Mouse (Mus musculus) left cerebral cortex, adult 9 months (tissue): ENCODE measurements around the gene Tmem161a.

Experiments used
- DNase-seq, 2 experiments: peaks; one replicate each; pipeline ENCODE4 v3.0.0; 2022; ENCODE audit warnings: low spot score in 2 of 2

Tmem161a gene

DNA sequence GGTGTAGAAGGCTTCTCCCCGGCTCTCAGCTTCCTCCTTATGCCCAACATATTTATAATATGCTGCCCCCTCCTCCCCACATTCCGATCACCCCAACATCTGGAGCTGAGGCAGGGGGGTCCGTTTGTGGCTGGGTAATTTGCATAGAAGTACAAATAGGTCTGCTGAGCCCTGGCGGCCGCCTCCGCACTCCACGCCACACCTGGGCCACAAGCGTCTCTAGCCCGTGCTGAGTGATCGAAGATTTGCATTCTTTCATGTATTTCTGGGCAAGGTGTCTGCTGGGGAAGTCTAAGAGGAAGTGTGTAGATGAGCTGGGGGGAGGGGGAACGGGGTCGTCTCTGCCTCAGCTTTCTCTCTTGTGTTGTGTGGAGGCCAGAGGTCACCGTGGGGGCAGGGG lies 12.1 kb upstream of the Tmem161a start:
- no peak for DNase-seq

DNA sequence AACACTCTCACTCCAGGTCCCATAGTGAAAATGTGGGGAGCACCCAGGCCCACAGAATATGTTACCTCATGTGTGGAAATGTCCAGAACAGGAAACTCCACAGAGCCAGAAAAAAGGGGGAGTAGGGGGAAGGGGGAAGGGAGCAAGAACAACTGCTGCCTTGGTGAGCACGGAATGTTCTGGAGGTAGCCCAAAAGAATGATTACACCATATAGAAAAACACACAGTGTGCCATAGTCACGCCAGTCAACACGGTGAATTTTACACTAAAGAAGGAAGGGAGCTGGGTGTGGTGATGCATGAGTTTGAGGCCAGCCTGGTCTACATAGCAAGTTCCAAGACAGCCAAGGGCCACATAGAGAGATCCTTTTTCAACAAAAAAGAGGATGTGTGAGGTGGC lies 8.8 kb upstream of the Tmem161a start:
- no peak for DNase-seq

DNA sequence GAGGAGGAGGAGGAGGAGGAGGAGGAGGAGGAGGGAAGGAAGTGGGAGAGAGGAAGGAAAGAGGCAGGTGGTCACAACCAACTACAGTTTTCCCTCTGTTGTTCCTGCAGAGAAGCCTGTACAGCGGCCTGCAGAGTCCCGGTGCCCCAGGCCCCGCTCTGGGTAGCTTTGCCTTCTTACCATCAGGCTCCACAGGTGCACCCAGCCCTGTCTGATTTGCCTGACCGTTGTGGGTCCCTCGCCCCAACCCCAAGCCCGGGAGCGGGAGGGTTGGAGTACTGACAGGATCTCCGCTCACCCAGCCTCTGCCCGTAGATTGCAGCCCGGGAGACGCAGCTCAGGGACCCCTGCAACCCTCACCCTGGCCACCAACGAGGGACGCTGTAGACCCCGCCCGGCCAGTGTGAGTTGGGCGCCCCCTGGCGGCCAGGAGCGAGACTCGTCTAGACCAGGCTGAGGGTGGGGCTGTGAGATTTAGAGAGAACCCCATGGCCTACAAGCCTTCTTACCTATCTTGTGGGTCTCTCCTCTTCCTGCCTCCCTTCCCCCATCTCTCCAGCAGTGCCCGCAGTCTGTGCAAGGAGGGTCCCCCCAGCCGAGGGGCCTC lies 5.5 kb upstream of the Tmem161a start:
- peak in 1 of 2 experiments; percentile 45 for DNase-seq

DNA sequence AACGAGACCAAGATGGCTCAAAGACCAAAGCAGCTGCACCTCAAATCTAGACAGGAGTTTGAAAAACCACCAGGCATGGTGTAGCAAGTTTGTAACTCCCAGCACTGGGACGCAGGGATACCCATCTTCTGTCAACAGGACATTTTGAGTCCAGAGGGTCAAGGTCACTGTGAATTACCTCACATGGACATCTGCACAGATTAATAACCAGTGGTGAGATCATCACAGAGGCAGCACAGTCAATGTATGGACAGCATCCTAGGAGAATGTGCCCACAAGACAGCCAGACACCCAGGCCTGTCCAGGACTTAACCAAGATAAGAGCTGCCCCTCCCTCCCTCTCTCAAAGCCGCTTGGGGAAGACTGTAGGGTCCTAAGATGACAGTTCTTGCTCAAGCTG lies 2.0 kb upstream of the Tmem161a start:
- no peak for DNase-seq

DNA sequence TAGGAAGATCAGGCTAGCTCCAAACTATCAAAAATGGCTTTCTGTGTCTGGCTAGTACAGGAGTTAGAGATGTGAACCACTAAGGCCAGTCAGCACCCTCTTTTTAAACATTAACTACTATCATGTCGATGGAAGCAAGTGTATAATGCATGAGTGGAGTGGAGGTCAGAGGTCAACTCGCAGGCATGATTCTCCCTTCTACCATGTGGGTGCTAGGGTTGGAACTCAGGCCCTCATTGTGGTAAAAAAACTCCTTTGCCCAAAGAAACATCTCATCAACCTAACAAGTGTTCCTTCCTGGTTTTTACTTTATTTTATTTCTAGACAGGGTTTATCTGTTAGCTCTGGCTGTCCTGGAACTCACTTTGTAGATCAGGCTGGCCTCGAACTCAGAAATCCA lies 1.4 kb upstream of the Tmem161a start:
- no peak for DNase-seq

DNA sequence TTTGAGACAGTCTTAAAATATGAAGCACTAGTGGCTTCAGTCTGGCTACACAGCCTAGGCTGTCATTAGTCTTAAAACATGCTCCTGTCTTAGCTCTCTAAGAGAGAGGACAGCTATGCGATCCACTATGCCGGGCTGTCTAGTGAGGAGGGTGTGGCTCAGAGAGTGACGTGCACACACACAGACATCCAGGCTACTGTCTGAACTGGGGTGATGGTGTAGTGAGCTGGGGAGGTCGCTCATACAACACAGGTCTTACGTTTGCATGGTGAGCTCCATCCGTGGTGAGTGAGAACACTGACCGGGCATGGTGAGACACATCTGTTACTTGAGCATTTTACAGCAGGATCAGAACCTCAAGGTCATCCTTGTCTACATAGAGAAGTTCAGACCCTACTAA lies 916 bp upstream of the Tmem161a start:
- no peak for DNase-seq

DNA sequence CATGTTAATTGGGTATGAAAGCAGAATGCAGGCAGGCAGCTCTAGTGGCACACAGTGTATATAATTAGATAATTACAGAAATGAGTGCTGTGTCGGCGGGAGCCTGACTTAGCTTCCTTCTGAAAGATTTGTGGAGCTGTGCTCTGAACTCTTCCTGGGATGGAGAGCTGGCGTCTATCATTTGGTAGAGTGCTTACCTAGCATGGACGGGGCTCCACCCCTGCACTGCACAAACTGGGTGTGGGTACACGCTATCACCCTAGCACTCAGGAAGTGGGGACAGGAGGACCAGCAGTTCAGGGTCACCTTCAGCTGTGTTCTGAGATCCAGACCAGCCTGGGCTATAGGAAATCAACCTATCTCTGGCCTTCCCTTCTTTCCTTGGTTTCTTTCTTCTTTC lies 1.2 kb downstream of the Tmem161a start:
- DNase-seq: no peak

DNA sequence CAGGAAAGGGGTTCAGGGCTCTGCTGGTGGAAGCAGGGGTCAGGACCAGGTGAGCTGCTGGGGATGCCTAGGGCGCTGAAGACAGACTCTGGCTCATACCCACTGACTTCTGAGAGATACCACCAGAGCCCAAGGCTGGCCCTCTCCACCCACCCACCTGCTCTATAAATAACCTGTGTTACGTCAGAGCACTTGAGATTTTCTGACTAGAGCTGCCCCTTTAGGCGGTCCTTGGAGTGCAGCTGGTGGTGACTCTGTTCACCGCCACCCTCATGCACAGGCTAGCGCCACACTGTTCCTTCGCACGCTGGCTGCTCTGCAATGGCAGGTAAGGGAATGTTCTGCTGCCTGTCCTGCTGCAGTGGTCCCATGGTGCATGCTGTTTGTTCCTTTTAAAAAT lies 1.9 kb downstream of the Tmem161a start:
- no peak for DNase-seq

DNA sequence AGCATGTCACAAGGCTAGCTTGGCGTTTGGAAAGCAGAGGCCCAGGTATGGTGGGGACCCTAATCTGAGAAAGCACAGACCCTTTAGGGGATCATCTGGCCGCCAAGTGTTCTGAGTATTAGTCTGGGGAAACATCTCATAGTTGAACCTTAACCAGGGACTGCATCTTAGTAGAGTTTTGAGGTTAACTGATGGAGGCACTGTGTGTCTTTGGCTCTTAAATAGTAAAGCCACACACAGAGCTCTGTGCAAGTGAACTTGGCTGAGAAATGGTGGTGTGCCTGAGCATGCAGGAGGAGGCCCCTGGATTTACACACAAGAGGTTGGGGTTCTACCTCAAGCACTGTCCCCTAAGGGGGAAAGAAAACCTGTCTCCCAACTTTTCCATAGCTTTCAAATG lies 6.1 kb downstream of the Tmem161a start:
- no peak for DNase-seq

DNA sequence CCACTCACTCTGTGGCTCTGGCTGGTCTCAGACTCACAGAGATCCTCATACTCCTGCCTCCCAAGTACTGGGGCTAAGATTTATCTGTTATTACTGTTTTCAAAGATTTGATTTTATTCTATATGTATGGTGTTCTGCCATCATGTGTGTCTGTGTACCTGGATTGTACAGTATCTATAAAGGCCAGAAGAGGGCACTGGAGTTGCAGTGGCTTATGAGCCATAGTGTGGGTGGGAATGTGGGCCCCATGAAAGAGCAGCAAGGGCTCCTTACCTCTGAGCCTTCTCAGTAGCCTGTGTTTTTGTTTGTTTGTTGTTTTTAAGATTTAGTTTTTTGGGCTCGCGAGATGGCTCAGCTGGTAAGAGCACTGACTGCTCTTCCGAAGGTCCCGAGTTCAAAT lies 6.9 kb downstream of the Tmem161a start:
- no peak for DNase-seq

DNA sequence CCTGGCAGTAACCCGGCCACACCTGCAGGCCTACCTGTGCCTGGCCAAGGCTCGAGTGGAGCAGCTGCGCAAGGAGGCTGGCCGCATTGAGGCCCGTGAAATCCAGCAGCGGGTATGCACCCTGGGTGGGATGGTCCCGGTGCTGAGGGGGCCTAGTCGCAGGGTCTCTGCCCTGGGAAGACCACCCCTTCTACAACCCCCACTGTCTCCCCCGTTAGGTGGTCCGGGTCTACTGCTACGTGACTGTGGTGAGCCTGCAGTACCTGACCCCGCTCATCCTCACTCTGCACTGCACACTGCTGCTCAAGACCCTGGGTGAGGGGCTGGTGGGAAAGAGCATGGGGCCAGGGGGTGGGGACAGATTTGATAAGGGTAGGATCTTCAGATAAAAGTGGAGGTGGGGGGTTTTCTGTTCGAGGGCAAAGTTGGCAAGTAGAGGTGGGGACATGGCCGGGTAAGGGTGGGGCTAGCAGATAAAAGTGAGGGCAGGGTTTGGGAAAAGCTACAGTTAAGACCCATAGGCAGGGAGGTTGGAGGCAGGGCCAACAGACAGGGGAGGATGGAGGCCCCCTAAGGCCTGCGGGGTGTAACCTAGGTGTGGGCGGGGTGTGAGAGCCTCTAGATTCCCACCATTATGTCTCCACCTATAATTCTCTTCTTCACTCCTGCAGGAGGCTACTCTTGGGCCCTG lies 9.2 kb downstream of the Tmem161a start:
- no peak for DNase-seq

DNA sequence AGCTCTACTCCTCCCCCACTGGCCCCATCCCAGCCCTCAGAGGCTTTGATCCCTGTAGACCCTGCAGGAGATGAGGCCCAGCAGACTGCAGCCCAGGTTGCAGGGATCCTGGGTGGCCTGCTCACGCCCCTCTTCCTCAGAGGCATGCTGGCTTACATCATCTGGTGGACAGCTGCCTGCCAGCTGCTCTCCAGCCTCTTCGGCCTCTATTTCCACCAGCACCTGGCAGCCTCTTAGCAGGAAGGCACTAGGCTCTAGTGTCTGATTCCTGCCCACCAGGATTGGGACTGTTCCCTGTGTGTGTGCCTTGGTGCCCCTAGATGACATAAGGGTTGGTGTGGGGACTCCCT lies 9.7 kb downstream of the Tmem161a start:
- DNase-seq: no peak

DNA sequence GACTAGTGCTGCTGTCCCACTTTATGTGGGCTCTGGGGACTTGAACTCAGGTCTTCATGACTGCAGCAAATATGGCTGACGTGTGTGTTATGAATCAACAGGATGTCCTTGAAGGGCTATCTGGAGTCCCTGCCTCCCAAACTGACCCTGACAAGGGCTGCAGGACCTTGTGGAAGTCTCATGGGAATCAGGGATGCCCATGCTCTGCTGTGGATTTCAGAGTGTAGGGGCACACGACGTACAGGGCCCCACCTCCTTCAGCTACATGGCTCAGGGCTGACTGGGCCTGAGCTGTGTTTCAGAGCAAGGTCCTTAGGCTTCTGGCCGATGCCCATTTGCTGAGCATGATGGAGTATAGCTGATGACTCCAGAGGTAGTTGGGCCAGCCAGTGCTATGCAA lies 11.0 kb downstream of the Tmem161a start:
- DNase-seq: no peak

DNA sequence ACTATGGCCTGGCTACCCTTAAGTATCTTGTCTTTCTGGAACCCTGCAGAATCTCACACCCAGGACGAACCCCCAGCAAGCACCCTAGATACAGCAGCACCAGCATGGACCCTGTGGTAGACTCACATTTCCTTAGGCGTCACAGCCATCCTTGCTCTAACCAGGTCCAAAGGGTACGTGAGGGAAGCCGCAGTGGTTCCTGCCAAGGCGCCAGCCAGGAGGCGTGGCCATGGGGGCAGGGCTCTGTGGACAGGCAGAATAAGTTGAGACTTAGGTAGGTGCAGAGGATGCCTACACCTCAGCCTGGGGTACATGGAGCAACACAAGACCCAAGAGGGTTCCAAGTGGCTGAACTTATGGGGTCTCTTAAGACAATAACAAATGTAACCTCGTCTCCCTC lies 16.6 kb downstream of the Tmem161a start:
- no peak for DNase-seq

DNA sequence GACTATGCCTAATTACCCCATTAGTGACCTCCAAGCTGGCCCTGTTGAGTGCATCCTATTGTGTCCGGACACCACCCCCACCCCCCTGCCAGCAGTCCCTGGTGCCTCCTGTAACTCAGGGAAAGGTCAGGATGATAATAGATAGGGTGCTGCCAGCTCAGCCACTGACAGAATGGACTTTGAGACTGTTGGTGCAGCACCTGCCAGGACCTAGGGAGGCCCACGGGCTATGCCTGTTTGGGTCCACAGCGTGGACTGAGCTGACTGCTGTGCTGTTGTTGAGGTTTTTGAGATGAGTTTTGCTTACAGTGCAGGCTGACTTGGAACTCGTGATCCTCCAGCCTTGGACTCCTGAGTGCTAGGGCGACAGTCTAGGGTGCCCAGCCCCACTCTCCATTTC lies 21.1 kb downstream of the Tmem161a start:
- DNase-seq: no peak

DNA sequence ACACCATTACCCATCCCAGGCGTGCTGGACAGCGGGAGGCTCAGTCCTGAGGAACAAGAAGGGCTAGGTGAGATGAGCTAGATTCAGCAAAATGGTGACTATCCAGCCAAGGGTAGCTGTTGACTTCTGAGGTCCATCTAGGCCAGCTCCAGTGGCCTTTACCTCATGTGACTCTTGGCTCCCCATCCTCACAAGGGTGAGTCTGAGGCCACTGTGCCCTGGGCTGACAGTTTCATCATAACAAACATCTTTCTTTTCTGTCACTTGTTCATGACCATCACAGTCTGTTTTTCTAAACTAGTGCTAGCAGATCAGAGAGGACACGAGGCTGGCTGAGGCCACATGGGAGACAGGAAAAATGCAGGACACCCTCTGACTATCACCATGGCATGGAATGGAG lies 22.0 kb downstream of the Tmem161a start:
- DNase-seq: no peak

DNA sequence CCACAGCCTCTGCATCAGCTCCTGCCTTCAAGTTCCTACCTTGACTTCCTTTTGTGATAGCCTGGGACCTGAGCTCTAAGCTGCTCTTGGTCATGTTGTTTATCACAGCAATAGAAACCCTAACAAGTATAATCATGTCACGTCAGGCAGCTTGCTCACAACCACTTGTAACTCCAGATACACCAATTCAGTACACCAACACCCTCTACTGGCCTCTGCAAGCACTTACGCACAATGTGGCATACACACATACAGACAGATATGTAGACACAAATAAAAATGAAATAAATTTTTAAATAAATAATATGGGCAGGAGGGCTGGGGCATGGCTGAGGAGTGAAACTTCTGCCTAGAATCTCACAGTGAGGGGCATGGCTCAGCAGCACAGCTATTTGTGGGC lies 23.6 kb downstream of the Tmem161a start:
- no peak for DNase-seq

DNA sequence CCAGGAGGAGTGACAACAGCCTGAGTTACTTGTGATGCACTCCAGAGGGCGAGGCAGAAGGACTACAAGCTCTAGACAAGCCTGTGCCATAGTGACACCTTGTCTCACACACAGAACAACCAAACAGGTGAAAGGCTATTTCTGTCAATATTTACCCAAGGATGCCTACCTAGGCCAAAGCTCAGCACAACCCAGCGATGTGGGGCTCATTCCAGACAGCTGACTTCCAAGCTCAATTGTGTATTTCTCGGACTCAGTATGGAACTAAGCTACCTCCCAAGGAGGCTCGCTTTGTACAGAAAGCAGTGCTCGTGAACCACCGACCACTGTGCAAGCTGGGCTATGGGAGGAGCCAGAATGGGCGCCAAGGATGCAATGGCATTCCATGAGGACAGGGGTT lies 25.4 kb downstream of the Tmem161a start:
- no peak for DNase-seq

DNA sequence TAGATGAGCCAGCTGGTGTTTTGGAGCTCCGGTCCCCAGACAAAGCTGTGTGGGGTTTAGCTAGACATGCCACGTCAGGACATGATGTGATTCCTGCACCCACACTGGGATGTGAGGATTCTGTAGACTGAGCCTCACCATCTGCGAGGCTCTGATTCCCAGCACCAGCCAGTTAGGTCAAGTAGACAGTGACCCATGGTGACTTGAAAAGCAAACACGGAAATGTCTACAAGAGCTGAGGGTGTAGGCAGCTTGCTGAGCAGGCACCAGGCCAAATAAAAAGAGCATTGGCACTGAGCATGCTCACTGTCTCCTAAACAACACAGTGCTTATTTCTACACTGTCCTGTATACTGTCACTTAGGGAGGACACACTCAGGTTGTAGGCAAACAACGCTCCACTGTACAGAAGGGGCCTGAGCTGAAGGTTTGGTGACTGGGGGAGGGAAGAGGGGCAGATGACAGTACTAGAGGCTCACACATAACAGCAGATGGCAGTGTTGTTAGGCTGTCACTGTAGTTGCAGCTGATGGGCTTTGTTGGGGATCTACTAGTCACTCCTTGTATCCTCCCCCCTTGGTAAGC lies 28.0 kb downstream of the Tmem161a start:
- DNase-seq: peak; percentile 25 to 61

DNA sequence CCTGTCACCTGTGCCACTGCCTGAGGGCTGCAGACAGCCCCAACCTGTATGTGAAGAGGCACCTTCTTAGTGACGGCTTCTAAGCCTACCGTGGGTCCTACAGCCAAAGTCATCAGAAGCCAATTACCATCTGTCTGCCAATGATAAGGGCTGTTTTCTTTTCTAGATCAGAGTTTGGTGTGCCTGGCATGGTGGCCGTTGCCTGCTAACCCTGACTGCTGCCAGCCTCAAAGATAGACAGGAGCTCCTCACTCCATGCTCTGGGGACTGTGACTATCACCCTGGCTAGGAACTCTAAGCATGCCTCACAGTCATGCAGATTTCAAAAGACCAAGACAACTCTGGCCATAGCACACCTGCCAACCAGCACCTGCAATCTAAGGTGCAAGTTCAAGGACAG lies 29.3 kb downstream of the Tmem161a start:
- no peak for DNase-seq

DNA sequence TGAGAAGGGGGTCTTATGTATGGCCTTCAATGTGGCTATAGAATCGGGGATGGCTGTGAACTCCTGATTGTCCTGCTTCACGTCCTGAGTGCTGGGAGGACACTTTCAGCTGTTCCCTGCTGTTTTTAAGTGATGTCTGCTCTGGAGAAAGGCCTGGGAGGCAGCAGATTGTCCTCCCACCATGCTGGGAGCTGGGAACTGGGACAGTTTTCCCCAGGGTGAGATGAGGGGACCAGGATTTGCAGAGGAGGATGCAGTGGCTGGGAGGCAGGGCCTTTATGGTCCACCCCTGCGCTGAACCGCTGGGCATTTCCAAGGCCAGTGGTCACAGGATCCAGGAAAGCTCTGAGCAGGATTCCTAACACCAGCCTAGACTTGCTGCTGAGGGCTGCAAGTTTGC lies 30.9 kb downstream of the Tmem161a start:
- DNase-seq: no peak

DNA sequence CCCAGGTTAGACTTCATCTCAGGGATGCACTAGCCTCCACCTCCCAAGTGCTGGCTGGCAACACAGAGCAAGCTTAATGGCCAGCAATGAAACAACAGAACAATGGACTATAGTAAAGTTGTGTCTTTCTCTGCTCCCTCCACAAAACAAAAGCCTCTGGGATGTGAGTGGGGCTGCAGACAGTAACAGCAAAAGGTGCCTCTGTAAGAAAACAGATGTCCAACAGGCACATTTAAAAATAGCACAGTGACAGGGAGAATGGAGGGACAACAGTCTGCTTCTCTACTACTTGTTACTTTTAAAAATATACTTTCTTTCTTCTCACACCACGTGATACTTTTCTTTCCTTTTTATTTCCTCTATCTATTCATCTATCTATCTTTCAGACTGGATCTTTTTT lies 32.6 kb downstream of the Tmem161a start:
- no peak for DNase-seq

DNA sequence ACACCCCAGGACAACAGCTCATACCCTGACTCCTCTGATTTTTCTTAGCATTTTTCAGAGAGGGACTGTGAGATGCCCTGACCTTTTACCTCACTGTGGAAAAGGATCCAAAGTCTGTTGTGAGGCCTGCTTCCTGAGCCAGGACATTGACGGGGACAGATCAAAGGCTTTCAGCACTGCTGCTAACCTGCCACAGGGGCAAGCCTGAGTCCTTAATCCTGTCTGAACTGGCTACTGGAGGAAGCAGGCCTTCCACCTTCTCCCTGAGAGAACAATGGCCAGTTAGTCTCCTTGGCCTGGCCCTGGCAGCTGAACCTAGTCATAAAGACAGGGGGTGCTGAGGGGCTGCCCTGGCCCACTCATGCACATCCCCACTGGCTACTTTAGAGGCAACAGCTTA lies 36.0 kb downstream of the Tmem161a start:
- DNase-seq: no peak

DNA sequence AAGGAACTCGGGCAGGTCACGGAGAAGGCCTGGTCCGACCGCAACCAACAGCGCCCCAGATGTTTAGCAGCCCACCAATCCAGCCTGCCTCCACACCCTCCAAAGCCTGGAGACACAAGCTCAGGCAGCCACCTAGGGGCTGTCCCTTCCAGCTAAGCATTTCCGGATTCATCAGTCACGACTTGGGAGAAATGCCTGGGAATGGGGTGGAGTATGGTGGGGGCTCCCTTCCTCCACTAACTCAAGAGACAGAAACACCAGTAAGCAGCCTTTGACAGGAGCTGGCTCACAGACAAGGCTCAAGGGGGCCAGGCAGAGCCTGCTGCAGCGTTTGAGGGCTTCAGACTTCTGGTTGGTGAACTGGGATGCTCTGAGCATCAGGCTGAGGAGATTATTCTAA lies 38.4 kb downstream of the Tmem161a start:
- DNase-seq: peak in 1 of 2 experiments; percentile 33
